ENCODE assay signal across 17 mouse cellular contexts in genomic region chr10:91706816-91707215, GRCm38 (mm10).
"Had no signal": no experiment of that assay in that cellular context is flagged by ENCODE, and none has a peak within 500 bp of the region (broad histone marks: within the 10 kb centered on the region; RNA-seq: fewer than 3 reads in every experiment).

No protein-coding gene starts in this region.

- H3K4me1 ChIP-seq: midbrain, embryonic 15.5 days; neural tube, embryonic 13.5 days; neural tube, embryonic 15.5 days had no signal

- H3K27me3 ChIP-seq: midbrain, embryonic 15.5 days; neural tube, embryonic 13.5 days; neural tube, embryonic 15.5 days had no signal

- H3K36me3 ChIP-seq: midbrain, embryonic 15.5 days; neural tube, embryonic 13.5 days; neural tube, embryonic 15.5 days had no signal

- H3K9ac ChIP-seq: lung, embryonic 14.5 days; midbrain, embryonic 15.5 days; neural tube, embryonic 13.5 days; neural tube, embryonic 15.5 days had no signal

- H3K27ac ChIP-seq: midbrain, embryonic 15.5 days; neural tube, embryonic 13.5 days; neural tube, embryonic 15.5 days had no signal

- H3K9me3 ChIP-seq: midbrain, embryonic 15.5 days; neural tube, embryonic 13.5 days; neural tube, embryonic 15.5 days had no signal

- DNase-seq: lung, adult 18-20 months; lung, embryonic 14.5 days; lung, postnatal 10 days; lung, postnatal 4 days; retina, postnatal 1 day; right cerebral cortex, adult 18-20 months; right cerebral cortex, postnatal 25 days; right cerebral cortex, postnatal 4 days; spleen, adult 18-20 months; thymus, adult 18-20 months; thymus, postnatal 14 days; thymus, postnatal 36 days had no signal

- ATAC-seq: midbrain, embryonic 15.5 days had no signal

- H3K4me2 ChIP-seq: lung, embryonic 14.5 days; midbrain, embryonic 11.5 days; midbrain, embryonic 15.5 days; neural tube, embryonic 13.5 days; neural tube, embryonic 15.5 days had no signal

- H3K4me3 ChIP-seq: midbrain, embryonic 15.5 days; myocyte; neural tube, embryonic 13.5 days; neural tube, embryonic 15.5 days had no signal
